Mouse (Mus musculus): ENCODE measurements around the gene Frmd7. TPM values are rescaled to one million over a fixed set of nuclear protein-coding genes. Genes with fewer than 3 reads are reported as not detected.

Gene Frmd7
- polyA plus RNA-seq, 1 experiment: not detected

GRCm38 (mm10) chrX:50909915-50910314 lies 32.6 kb downstream of the Frmd7 start:
- no peak overlapping the region for H3K9ac ChIP-seq (ENCODE audit: low read depth, poor library complexity, severe bottlenecking)
- no peaks in the 10 kb centered on the region for H3K27me3 ChIP-seq (ENCODE audit: control insufficient read depth, insufficient read depth, low read length, poor library complexity, severe bottlenecking)
- no peaks in the 10 kb centered on the region for H3K36me3 ChIP-seq (ENCODE audit: control insufficient read depth, insufficient read depth, low read length, poor library complexity, severe bottlenecking)
- H3K4me1 ChIP-seq (ENCODE audit: control insufficient read depth, insufficient read depth, low read length): no peaks in the 10 kb centered on the region
- no peaks in the 10 kb centered on the region for H3K9me3 ChIP-seq (replicated peaks; ENCODE audit: control insufficient read depth, insufficient read depth, low read length, poor library complexity, severe bottlenecking)
- no peak overlapping the region for H3K27ac ChIP-seq (ENCODE audit: insufficient read depth, low read length)
- TF ChIP-seq POLR2A (IDR thresholded peaks at IDR 0.05; ENCODE audit: insufficient read depth, low read length): no peak
- no peak for TF ChIP-seq CTCF (IDR thresholded peaks at IDR 0.05; ENCODE audit: low read depth, low read length)
- no peak for TF ChIP-seq EP300 (IDR thresholded peaks at IDR 0.05; ENCODE audit: insufficient read depth, low read depth, low read length)
- no peak overlapping the region for H3K4me3 ChIP-seq (ENCODE audit: low read depth, low read length)

DNA sequence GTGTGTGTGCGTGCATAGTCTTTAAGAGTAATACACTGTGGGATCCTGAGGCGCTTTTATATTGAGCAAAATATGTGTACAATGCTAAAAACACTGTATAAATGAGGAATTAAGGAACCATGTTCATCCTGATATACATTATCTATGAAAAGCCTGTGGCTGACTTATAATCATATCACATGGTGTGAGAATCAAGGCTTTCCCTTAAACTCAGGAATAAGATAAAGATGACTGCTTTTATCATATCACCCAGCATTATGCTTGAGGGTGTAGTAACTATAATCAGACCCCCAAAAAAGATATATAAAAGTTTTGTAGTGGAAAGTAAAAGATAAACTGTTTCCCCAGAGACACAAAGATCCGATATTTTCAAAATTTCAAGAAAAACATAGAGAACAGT lies 39.0 kb downstream of the Frmd7 start:
- no peak overlapping the region for H3K4me3 ChIP-seq (ENCODE audit: low read depth, low read length)
- H3K9ac ChIP-seq (ENCODE audit: low read depth, poor library complexity, severe bottlenecking): no peak overlapping the region
- no peak overlapping the region for H3K27ac ChIP-seq (ENCODE audit: insufficient read depth, low read length)
- no peaks in the 10 kb centered on the region for H3K36me3 ChIP-seq (ENCODE audit: control insufficient read depth, insufficient read depth, low read length, poor library complexity, severe bottlenecking)
- TF ChIP-seq EP300 (IDR thresholded peaks at IDR 0.05; ENCODE audit: insufficient read depth, low read depth, low read length) (no peak), CTCF (IDR thresholded peaks at IDR 0.05; ENCODE audit: low read depth, low read length) (no peak), POLR2A (IDR thresholded peaks at IDR 0.05; ENCODE audit: insufficient read depth, low read length) (no peak)
- no peaks in the 10 kb centered on the region for H3K27me3 ChIP-seq (ENCODE audit: control insufficient read depth, insufficient read depth, low read length, poor library complexity, severe bottlenecking)
- H3K9me3 ChIP-seq (replicated peaks; ENCODE audit: control insufficient read depth, insufficient read depth, low read length, poor library complexity, severe bottlenecking): no peaks in the 10 kb centered on the region
- H3K4me1 ChIP-seq (ENCODE audit: control insufficient read depth, insufficient read depth, low read length): no peaks in the 10 kb centered on the region

GRCm38 (mm10) chrX:50887999-50888398 lies 54.5 kb downstream of the Frmd7 start:
- Histone ChIP-seq H3K9me3 (replicated peaks; ENCODE audit: control insufficient read depth, insufficient read depth, low read length, poor library complexity, severe bottlenecking) (no peaks in the 10 kb centered on the region), H3K27ac (ENCODE audit: insufficient read depth, low read length) (no peak overlapping the region), H3K36me3 (ENCODE audit: control insufficient read depth, insufficient read depth, low read length, poor library complexity, severe bottlenecking) (no peaks in the 10 kb centered on the region), H3K4me3 (ENCODE audit: low read depth, low read length) (no peak overlapping the region), H3K4me1 (ENCODE audit: control insufficient read depth, insufficient read depth, low read length) (no peaks in the 10 kb centered on the region), H3K27me3 (ENCODE audit: control insufficient read depth, insufficient read depth, low read length, poor library complexity, severe bottlenecking) (no peaks in the 10 kb centered on the region), H3K9ac (ENCODE audit: low read depth, poor library complexity, severe bottlenecking) (no peak overlapping the region)
- no peak for TF ChIP-seq POLR2A (IDR thresholded peaks at IDR 0.05; ENCODE audit: insufficient read depth, low read length)
- TF ChIP-seq EP300 (IDR thresholded peaks at IDR 0.05; ENCODE audit: insufficient read depth, low read depth, low read length): no peak
- TF ChIP-seq CTCF (IDR thresholded peaks at IDR 0.05; ENCODE audit: low read depth, low read length): no peak

- no peaks in the 10 kb centered on the region for H3K27me3 ChIP-seq (ENCODE audit: control insufficient read depth, insufficient read depth, low read length, poor library complexity, severe bottlenecking)
- no peak overlapping the region for H3K27ac ChIP-seq (ENCODE audit: insufficient read depth, low read length)
- H3K4me3 ChIP-seq (ENCODE audit: low read depth, low read length): no peak overlapping the region
- H3K9me3 ChIP-seq (replicated peaks; ENCODE audit: control insufficient read depth, insufficient read depth, low read length, poor library complexity, severe bottlenecking): no peaks in the 10 kb centered on the region
- H3K9ac ChIP-seq (ENCODE audit: low read depth, poor library complexity, severe bottlenecking): no peak overlapping the region
- no peak for TF ChIP-seq POLR2A (IDR thresholded peaks at IDR 0.05; ENCODE audit: insufficient read depth, low read length)
- TF ChIP-seq CTCF (IDR thresholded peaks at IDR 0.05; ENCODE audit: low read depth, low read length): no peak
- TF ChIP-seq EP300 (IDR thresholded peaks at IDR 0.05; ENCODE audit: insufficient read depth, low read depth, low read length): no peak
- H3K4me1 ChIP-seq (ENCODE audit: control insufficient read depth, insufficient read depth, low read length): no peaks in the 10 kb centered on the region
- H3K36me3 ChIP-seq (ENCODE audit: control insufficient read depth, insufficient read depth, low read length, poor library complexity, severe bottlenecking): no peaks in the 10 kb centered on the region
Observed at GRCm38 (mm10) chrX:50874246-50875002, 68.1 kb downstream of the Frmd7 start.

DNA sequence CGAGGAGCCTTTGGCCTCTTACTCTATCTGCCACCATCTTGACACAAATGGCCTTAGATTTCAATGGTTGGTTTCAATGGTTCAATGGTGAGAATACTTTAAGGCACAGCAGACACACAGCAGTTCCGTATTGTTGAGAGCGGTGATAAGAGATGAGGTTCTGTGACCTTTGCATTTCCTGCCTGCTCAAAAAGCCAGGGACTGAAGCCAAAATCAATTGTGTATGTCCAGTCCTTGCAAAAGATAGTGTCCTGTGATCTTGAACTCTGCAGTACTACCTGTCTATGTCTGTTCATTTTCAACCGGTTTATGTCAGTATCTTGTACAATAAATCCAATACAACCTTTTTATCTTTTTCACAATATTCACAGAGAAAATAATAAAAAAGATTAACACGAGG lies 77.8 kb downstream of the Frmd7 start:
- Histone ChIP-seq H3K9ac (ENCODE audit: low read depth, poor library complexity, severe bottlenecking) (no peak overlapping the region), H3K9me3 (replicated peaks; ENCODE audit: control insufficient read depth, insufficient read depth, low read length, poor library complexity, severe bottlenecking) (no peaks in the 10 kb centered on the region)
- TF ChIP-seq POLR2A (IDR thresholded peaks at IDR 0.05; ENCODE audit: insufficient read depth, low read length) (no peak), EP300 (IDR thresholded peaks at IDR 0.05; ENCODE audit: insufficient read depth, low read depth, low read length) (no peak), CTCF (IDR thresholded peaks at IDR 0.05; ENCODE audit: low read depth, low read length) (no peak)

DNA sequence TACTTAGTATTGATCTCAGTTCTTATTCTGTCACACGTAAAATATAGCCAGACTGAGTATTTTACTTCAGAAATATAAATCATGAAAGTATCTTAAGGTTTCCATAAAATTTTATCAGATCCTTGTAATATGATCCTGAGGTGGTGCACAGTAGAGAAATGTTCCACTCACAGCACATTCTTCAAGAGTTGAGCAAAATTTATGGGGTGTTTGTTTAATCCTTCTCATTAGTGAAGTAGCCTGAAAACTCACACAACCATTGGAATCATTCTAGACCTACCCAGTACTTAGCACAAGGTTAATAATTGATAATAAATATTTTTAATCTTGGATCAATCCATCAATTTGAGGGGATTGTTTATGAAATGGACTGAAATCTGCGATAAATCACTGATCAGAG lies 78.7 kb downstream of the Frmd7 start:
- H3K36me3 ChIP-seq (ENCODE audit: control insufficient read depth, insufficient read depth, low read length, poor library complexity, severe bottlenecking): no peaks in the 10 kb centered on the region
- H3K27me3 ChIP-seq (ENCODE audit: control insufficient read depth, insufficient read depth, low read length, poor library complexity, severe bottlenecking): no peaks in the 10 kb centered on the region

More for the DNA sequence above, 77.8 kb downstream of the Frmd7 start:
- H3K27me3 ChIP-seq (ENCODE audit: control insufficient read depth, insufficient read depth, low read length, poor library complexity, severe bottlenecking): no peaks in the 10 kb centered on the region
- H3K36me3 ChIP-seq (ENCODE audit: control insufficient read depth, insufficient read depth, low read length, poor library complexity, severe bottlenecking): no peaks in the 10 kb centered on the region
- H3K4me1 ChIP-seq (ENCODE audit: control insufficient read depth, insufficient read depth, low read length): no peaks in the 10 kb centered on the region
- no peak overlapping the region for H3K27ac ChIP-seq (ENCODE audit: insufficient read depth, low read length)
- no peak overlapping the region for H3K4me3 ChIP-seq (ENCODE audit: low read depth, low read length)

More for the DNA sequence above, 78.7 kb downstream of the Frmd7 start:
- H3K27ac ChIP-seq (ENCODE audit: insufficient read depth, low read length): no peak overlapping the region
- H3K9ac ChIP-seq (ENCODE audit: low read depth, poor library complexity, severe bottlenecking): no peak overlapping the region
- H3K4me3 ChIP-seq (ENCODE audit: low read depth, low read length): no peak overlapping the region
- TF ChIP-seq POLR2A (IDR thresholded peaks at IDR 0.05; ENCODE audit: insufficient read depth, low read length): no peak
- no peak for TF ChIP-seq CTCF (IDR thresholded peaks at IDR 0.05; ENCODE audit: low read depth, low read length)
- no peak for TF ChIP-seq EP300 (IDR thresholded peaks at IDR 0.05; ENCODE audit: insufficient read depth, low read depth, low read length)
- H3K4me1 ChIP-seq (ENCODE audit: control insufficient read depth, insufficient read depth, low read length): no peaks in the 10 kb centered on the region
- no peaks in the 10 kb centered on the region for H3K9me3 ChIP-seq (replicated peaks; ENCODE audit: control insufficient read depth, insufficient read depth, low read length, poor library complexity, severe bottlenecking)
